Mouse (Mus musculus): Measurements from ENCODE around the gene Cbx3. TPM values are rescaled to one million over a fixed set of nuclear protein-coding genes. Genes with fewer than 3 reads are reported as not detected.
A peak's percentile ranks its signal among the peaks of the same experiment; 100 is the strongest.
"Not testable (repeated sequence)": the region's sequence is repeated elsewhere in the genome, so short reads cannot be mapped to it uniquely, and the experiment has no call there.

The Cbx3 gene
- total RNA-seq, 2 experiments from 2014 or later = 40.1 to 41.7 TPM

GRCm38 (mm10) chr6:51469715-51470310 lies 347 bp upstream of the Cbx3 start, which contains the start of gene Hnrnpa2b1:
TSS of gene Hnrnpa2b1 (minus strand) at chr6:51469894.
- DNase-seq = peak; percentile 97

GRCm38 (mm10) chr6:51471179-51471505 lies 982 bp downstream of the Cbx3 start:
- no peak for DNase-seq

- DNase-seq = no peak
Observed at GRCm38 (mm10) chr6:51471782-51472181, 1.6 kb downstream of the Cbx3 start.

DNA sequence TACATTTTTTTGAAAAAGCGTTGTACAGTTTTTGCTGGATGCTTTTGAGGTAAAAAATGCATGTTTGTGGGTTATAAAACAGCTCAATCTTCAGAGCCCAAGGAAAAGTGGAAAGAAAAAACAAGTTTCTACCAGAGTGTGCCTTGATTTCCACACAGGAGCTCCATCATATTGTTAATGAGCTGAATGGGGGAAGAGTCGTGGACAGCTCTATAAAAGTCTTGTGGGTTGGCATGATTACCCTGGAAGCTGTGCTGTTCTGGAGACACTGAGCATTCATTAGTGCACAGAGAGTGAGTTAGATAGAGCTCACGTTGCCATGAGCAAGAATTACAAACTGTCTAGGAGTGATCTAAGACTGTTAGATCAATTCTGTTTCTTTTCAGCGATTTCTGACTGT lies 2.1 kb downstream of the Cbx3 start:
- DNase-seq = no peak

DNA sequence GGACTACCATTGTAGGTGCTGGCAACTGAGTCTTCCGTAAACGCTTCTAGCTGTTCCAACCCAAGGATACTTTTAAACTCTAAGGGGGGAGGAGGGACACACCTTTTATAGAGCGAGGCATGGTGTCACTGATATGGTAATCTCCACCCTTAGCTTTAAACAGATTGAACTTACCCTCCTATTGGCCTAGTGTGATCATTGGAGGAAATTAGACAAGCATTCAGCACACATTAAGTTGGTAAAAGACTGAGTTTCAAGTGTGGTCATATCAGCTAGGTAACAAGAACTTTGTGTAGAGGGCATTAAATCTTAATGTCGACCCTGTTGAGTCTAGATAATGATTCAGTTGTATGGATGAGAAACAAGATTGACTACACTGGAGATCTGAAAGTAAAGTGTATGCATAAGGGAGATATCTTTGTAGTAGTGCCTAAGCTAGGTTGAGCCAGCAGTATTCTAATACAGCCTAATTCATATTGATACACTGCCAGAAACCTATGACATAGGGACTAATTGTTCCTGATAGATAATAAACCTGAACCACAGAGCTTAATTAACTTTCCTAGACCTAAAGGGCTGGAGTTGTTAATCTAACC lies 9.1 kb downstream of the Cbx3 start:
- no peak for DNase-seq

- no peak for DNase-seq
Observed at GRCm38 (mm10) chr6:51481548-51481947, 11.4 kb downstream of the Cbx3 start.

DNA sequence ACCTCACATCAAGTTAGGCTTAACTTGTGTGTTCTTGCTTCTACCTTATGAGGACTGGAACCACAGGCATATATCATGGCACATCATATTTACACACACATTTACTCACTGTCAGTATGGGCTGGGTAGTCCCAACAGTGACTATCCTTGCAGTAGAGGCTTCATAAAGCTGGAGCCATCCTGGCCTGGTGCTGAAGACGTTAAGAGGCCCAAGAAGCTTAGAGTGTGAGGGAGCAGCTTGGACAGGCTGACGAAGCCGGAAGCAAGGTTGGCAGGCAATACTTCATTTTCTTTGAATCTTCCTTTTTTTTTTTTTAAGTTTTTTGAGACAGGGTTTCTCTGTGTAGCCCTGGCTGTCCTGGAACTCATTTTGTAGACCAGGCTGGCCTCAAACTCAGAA lies 13.7 kb downstream of the Cbx3 start:
- DNase-seq = no peak

DNA sequence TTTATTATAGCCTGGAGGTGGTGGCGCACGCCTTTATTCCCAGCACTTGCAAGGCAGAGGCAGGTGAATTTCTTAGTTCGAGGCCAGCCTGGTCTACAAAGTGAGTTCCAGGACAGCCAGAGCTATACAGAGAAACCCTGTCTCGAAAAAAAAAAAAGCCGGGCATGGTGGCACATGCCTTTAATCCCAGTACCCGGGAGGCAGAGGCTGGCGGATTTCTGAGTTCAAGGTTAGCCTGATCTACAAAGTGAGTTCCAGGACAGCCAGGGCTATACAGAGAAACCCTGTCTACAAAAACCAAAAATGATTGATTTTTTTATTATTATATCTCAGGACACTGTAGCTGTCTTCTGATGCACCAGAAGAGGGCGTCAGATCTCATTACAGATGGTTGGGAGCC lies 14.4 kb downstream of the Cbx3 start:
- DNase-seq = not testable (repeated sequence)

- DNase-seq = no peak
Observed at GRCm38 (mm10) chr6:51485646-51486045, 15.5 kb downstream of the Cbx3 start.

- DNase-seq = no peak
Observed at GRCm38 (mm10) chr6:51486076-51486710, 16.0 kb downstream of the Cbx3 start.

- no peak for DNase-seq
Observed at GRCm38 (mm10) chr6:51486731-51487130, 16.6 kb downstream of the Cbx3 start.

- peak; percentile 89 for DNase-seq
Observed at GRCm38 (mm10) chr6:51489787-51490186, 19.6 kb downstream of the Cbx3 start.

GRCm38 (mm10) chr6:51497321-51498111 lies 27.4 kb downstream of the Cbx3 start:
- DNase-seq = no peak

GRCm38 (mm10) chr6:51505671-51506070 lies 35.5 kb downstream of the Cbx3 start:
- DNase-seq = no peak

GRCm38 (mm10) chr6:51507556-51507955 lies 37.4 kb downstream of the Cbx3 start:
- DNase-seq = no peak

DNA sequence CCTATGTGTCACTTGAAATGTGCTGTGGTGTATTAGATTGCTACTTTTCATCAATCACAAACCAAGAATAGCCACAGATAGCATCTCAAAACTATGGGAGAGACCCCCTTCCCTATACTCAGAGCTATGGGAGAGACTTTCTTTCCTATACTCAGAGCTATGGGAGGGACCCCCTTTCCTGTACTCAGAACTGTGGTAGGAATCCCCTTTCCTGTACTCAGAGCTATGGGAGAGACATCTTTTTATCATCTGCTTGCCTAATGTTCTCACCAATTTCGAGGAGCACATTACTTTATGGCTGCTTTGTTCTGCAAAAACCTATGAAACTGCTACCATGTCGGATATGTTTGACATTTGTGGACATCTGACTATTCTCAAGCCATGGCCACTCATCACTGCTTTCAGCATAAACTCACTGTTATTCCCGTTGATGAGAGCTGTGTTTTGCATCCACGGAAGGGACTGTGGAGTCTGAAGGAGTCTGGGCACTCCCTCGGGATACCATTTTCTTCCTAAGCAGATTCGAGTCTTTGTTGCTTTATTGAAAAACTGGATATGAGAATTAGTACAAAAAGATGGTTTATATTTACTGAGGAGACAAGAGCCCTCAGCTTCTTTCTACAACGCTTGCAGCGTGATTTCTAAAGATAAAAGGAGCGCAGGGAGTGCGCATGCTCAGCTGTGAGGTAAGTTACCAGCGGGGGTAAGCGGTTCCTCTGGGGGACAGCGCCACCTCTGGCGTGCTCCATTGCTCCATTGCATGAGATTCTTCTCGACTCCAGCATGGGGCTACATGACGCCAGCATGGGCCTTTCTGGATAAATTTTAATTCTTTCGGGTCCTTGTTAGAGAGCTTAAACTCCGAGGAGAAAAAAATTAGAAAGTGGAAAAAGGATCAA lies 38.8 kb downstream of the Cbx3 start:
- DNase-seq = peak; percentile 26

- DNase-seq = no peak
Observed at GRCm38 (mm10) chr6:51510094-51510493, 39.9 kb downstream of the Cbx3 start.

- DNase-seq = no peak
Observed at GRCm38 (mm10) chr6:51510946-51511345, 40.8 kb downstream of the Cbx3 start.

DNA sequence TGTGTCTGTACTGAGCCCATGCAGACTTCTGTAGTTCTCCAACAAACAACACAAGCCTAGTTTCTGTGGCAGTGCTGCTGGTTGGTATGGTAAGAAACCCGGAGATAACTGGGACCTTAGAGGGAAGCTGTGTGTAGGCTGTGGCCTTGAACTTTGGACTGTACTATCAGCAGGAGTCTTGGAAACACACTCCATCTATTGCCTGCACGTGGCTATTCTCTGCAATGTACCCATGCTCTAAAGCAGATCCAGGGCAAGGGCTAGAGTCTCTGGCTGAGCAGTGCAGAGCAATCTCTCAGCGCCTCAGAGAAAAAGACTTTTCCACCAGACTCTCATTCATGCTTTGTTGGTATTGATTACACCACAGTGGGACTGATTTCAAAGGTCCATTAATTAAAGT lies 43.6 kb downstream of the Cbx3 start:
- DNase-seq = no peak

DNA sequence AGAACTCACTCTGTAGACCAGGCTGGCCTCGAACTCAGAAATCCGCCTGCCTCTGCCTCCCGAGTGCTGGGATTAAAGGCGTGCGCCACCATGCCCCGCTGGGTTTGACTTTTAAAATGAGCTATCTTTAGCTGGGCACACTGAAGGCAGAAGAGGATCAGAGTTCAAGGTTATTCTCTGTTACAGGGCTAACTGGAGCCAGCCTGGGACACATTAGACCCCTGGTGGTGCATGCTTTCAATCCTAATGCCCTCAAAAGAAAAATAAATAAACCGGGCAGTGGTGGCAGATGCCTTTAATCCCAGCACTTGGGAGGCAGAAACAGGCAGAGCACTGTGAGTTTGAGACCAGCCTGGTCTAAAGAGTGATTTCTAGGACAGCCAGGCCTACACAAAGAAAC lies 44.7 kb downstream of the Cbx3 start:
- no peak for DNase-seq

GRCm38 (mm10) chr6:51523310-51523709 lies 53.1 kb downstream of the Cbx3 start:
- DNase-seq = no peak

DNA sequence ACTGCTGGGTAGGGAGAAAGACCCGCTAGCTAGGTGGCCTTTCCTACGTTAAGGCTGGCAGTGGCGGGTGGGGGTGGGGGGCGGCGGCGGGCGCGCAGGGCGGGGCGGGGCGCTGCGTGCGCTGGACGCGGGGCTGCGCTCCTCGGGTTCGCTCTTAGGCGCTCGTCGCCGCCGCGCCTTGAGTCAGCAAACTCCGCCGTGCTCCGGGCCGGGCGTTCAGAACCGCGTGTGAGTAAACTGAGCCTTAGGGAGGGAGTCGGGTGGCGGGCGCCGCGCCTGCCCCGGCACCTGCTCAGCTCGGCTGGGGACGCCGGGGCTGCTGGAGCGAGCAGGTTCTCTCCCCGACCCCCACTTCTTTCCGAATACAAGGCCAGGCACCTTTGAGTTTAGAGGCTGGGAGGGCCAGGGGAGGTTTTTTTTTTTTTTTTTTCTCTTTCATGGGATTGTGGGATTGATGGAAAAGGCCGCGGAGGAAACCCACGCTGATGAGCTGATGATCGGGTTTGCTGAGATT lies 53.7 kb downstream of the Cbx3 start, which contains the start of gene Snx10:
Gene Snx10 (plus strand): TSS at position 95 of the 514 bp plus-strand sequence.
- peak; percentile 71 for DNase-seq
